Comparison of ENCODE assay signal across 10 mouse cellular contexts in the genomic region with DNA sequence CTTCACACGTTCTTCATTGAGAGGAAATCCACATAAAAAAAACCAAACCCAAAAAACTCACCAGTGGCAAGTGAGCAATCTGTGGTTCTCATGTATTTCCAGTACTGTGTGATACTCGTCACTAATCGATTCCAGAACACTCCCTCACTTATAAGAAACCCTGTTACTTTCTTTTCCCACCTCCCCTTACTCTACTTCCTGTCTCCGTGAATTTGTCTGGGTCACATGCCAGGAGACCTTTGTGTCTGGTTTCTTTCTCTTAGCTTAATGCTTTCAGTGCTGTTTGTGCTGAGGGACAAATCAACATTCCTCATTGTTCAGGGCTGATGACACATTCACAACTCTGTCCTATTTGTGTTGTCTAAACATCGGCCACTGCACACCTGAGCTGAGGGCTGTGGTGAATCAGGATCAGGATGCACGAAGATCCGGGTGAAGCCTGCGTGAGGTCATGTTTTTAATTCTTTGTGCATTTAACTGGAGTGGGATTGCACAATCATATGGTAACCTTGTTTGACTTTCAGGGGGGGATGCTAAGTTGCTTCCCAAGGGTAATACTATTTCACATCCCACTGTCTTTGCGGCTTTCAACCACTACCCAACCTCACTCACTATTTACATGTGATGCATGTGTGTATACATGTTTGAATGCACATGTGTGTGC. TPM values are rescaled to one million over a fixed set of nuclear protein-coding genes. Genes with fewer than 3 reads are reported as not detected.
A peak's percentile ranks its signal among the peaks of the same experiment; 100 is the strongest.
DNase-seq lines count a peak whose midpoint lies in the region; ATAC-seq and TF ChIP-seq lines count a peak whose summit lies in the region.
"Had no signal": no experiment of that assay in that cellular context is flagged by ENCODE, and none has a peak within 500 bp of the region (broad histone marks: within the 10 kb centered on the region; RNA-seq: fewer than 3 reads in every experiment).

No protein-coding gene starts in this region.

- H3K4me2 ChIP-seq in hindbrain, embryonic 14.5 days (replicated peaks) = no peak overlapping the region
- H3K4me2 ChIP-seq in hindbrain, embryonic 13.5 days = no peak overlapping the region
- no peak overlapping the region for H3K4me2 ChIP-seq in intestine, postnatal 0 days (replicated peaks; ENCODE audit: low read depth)

- no peak for TF ChIP-seq CTCF in cortical plate, adult 2 months (IDR thresholded peaks at IDR 0.05; ENCODE audit: extremely low read depth, insufficient read depth, low read length)
- no peak for TF ChIP-seq CTCF in intestine, postnatal 0 days (IDR thresholded peaks at IDR 0.05; ENCODE audit: low read depth)

- H3K4me3 ChIP-seq in hindbrain, embryonic 14.5 days (replicated peaks; ENCODE audit: low read length) = no peak overlapping the region
- H3K4me3 ChIP-seq in hindbrain, embryonic 13.5 days = no peak overlapping the region
- no peak overlapping the region for H3K4me3 ChIP-seq in cortical plate, adult 2 months (ENCODE audit: insufficient read depth, low read length)
- H3K4me3 ChIP-seq in intestine, postnatal 0 days (ENCODE audit: low read depth, low read length) = no peak overlapping the region

- no peaks in the 10 kb centered on the region for H3K9me3 ChIP-seq in hindbrain, embryonic 14.5 days (ENCODE audit: control insufficient read depth, low read length)
- no peaks in the 10 kb centered on the region for H3K9me3 ChIP-seq in hindbrain, embryonic 13.5 days
- H3K9me3 ChIP-seq in intestine, postnatal 0 days (ENCODE audit: control insufficient read depth) = no peaks in the 10 kb centered on the region

- H3K36me3 ChIP-seq in hindbrain, embryonic 14.5 days (replicated peaks; ENCODE audit: control insufficient read depth, insufficient read depth) = no peaks in the 10 kb centered on the region
- no peaks in the 10 kb centered on the region for H3K36me3 ChIP-seq in hindbrain, embryonic 13.5 days
- no peaks in the 10 kb centered on the region for H3K36me3 ChIP-seq in intestine, postnatal 0 days (ENCODE audit: control insufficient read depth, insufficient read depth)

- H3K27me3 ChIP-seq in hindbrain, embryonic 14.5 days (ENCODE audit: control insufficient read depth, insufficient read depth, low read length) = no peaks in the 10 kb centered on the region
- no peaks in the 10 kb centered on the region for H3K27me3 ChIP-seq in hindbrain, embryonic 13.5 days
- no peaks in the 10 kb centered on the region for H3K27me3 ChIP-seq in intestine, postnatal 0 days (replicated peaks; ENCODE audit: control insufficient read depth, insufficient read depth, low read length)
- H3K27me3 ChIP-seq: Patski had no signal

- no peak overlapping the region for H3K9ac ChIP-seq in hindbrain, embryonic 14.5 days
- no peak overlapping the region for H3K9ac ChIP-seq in hindbrain, embryonic 13.5 days
- no peak overlapping the region for H3K9ac ChIP-seq in intestine, postnatal 0 days (ENCODE audit: low read depth, low read length)

- H3K4me1 ChIP-seq in hindbrain, embryonic 14.5 days (replicated peaks; ENCODE audit: control insufficient read depth, insufficient read depth, low read length) = no peaks in the 10 kb centered on the region
- peaks cover 11% of the 10 kb centered on the region for H3K4me1 ChIP-seq in hindbrain, embryonic 13.5 days (replicated peaks)
- peaks cover under 1% of the 10 kb centered on the region; the same call in 1 of the 2 replicates for H3K4me1 ChIP-seq in cortical plate, adult 2 months (ENCODE audit: control insufficient read depth, insufficient read depth, low read length)
- H3K4me1 ChIP-seq in intestine, postnatal 0 days (replicated peaks; ENCODE audit: control insufficient read depth, insufficient read depth, low read length) = peaks cover 28% of the 10 kb centered on the region

- ATAC-seq in hindbrain, embryonic 14.5 days (ENCODE audit: low FRiP score) = no peak
- ATAC-seq in hindbrain, embryonic 13.5 days (ENCODE audit: low FRiP score) = no peak
- ATAC-seq in intestine, postnatal 0 days = no peak
- ATAC-seq: Patski had no signal

- 73% methylated on average over 9 of the region's 9 CpGs for WGBS in hindbrain, embryonic 14.5 days
- WGBS in hindbrain, embryonic 13.5 days = 66% methylated on average over 9 of the region's 9 CpGs
- 43% methylated on average over 9 of the region's 9 CpGs for WGBS in intestine, postnatal 0 days

- no peak for TF ChIP-seq POLR2A in cortical plate, adult 2 months (IDR thresholded peaks at IDR 0.05; ENCODE audit: extremely low read depth, insufficient read depth, low read length)

- 0 out of 2 replicates have a peak overlapping the region, but pooled peaks have one; percentile 20 for H3K27ac ChIP-seq in hindbrain, embryonic 14.5 days
- H3K27ac ChIP-seq in hindbrain, embryonic 13.5 days = no peak overlapping the region
- H3K27ac ChIP-seq in cortical plate, adult 2 months (ENCODE audit: insufficient read depth, low read length) = peak overlapping the region; percentile 42; the same call in 1 of the 2 replicates
- H3K27ac ChIP-seq in intestine, postnatal 0 days (ENCODE audit: low read depth, low read length) = peak overlapping the region; percentile 85

- no peak for DNase-seq in hindbrain, embryonic 14.5 days (ENCODE audit: low spot score)
- peak; percentile 22 for DNase-seq in CD4-positive, CD25-positive, alpha-beta regulatory T cell, adult 2 months (ENCODE audit: low read depth, low spot score)
- DNase-seq in urinary bladder, adult 2 months (ENCODE audit: low spot score) = no peak
- DNase-seq in urinary bladder, postnatal 25 days (ENCODE audit: low spot score) = no peak
- DNase-seq: gastrocnemius, postnatal 36 days; right cerebral cortex, postnatal 14 days had no signal

RNA-seq across cellular contexts. Expression of a gene that starts 33.0 kb away (rescaled TPM):
- polyA plus RNA-seq in hindbrain, embryonic 14.5 days (2014; fragmentation: Nextera tagmentation; extraction: Ambion mirVana) = 6.3 and 7.3 TPM in 2 replicates
- 2.9 and 4.2 TPM in 2 replicates for polyA plus RNA-seq in hindbrain, embryonic 13.5 days (2015; fragmentation: Nextera tagmentation; extraction: Ambion mirVana)
- polyA plus RNA-seq in cortical plate, adult 2 months (2012; rRNA removed) = 147 and 154 TPM in 2 replicates
- 6.9 and 7.1 TPM in 2 replicates for polyA plus RNA-seq in intestine, postnatal 0 days (2015; fragmentation: Nextera tagmentation; extraction: Ambion mirVana)
- polyA plus RNA-seq in urinary bladder, adult 2 months (2012; rRNA removed) = 13.6 and 14.8 TPM in 2 replicates

RNA-seq across cellular contexts. Expression of a gene that starts 33.3 kb away (rescaled TPM):
- polyA plus RNA-seq in hindbrain, embryonic 14.5 days (2014; fragmentation: Nextera tagmentation; extraction: Ambion mirVana) = 0.39 and 1.5 TPM in 2 replicates
- 0.31 and 0.57 TPM in 2 replicates for polyA plus RNA-seq in hindbrain, embryonic 13.5 days (2015; fragmentation: Nextera tagmentation; extraction: Ambion mirVana)
- polyA plus RNA-seq in cortical plate, adult 2 months (2012; rRNA removed) = 8.3 and 9.0 TPM in 2 replicates
- 4.4 and 7.8 TPM in 2 replicates for polyA plus RNA-seq in intestine, postnatal 0 days (2015; fragmentation: Nextera tagmentation; extraction: Ambion mirVana)
- polyA plus RNA-seq in urinary bladder, adult 2 months (2012; rRNA removed) = 0.36 and 0.37 TPM in 2 replicates
